Mouse (Mus musculus) C2C12 (cell line): ENCODE results near the gene Fsd1l.

ENCODE experiments used
- CEBPB ChIP-seq: IDR thresholded peaks from one replicate; pipeline ENCODE4 v1.6.1; 2011; ENCODE audit warnings: low read depth, mild to moderate bottlenecking, control low read depth, moderate library complexity
- CTCF ChIP-seq: IDR thresholded peaks from one replicate; pipeline ENCODE4 v1.5.1; 2011; ENCODE audit not compliant: control insufficient read depth, insufficient read depth, insufficient read length
- MAX ChIP-seq: IDR thresholded peaks from one replicate; pipeline ENCODE4 v1.6.1; 2011; ENCODE audit warnings: mild to moderate bottlenecking, control low read depth
- MYOD1 ChIP-seq: IDR thresholded peaks from one replicate; pipeline ENCODE4 v1.6.1; 2011; ENCODE audit warnings: low read depth; ENCODE audit not compliant: control insufficient read depth, insufficient read length
- MYOG ChIP-seq: IDR thresholded peaks from one replicate; pipeline ENCODE4 v1.6.1; 2011; ENCODE audit not compliant: control insufficient read depth, insufficient read length; ENCODE audit errors: extremely low read depth
- USF1 ChIP-seq: IDR thresholded peaks from one replicate; pipeline ENCODE4 v1.6.1; 2011; ENCODE audit warnings: low read depth, mild to moderate bottlenecking, control low read depth, moderate library complexity

- TF ChIP-seq CTCF: no peak
- TF ChIP-seq USF1: no peak
- no peak for TF ChIP-seq CEBPB
- no peak for TF ChIP-seq MAX
- TF ChIP-seq MYOG: no peak
- TF ChIP-seq MYOD1: no peak
Measured at GRCm38 (mm10) chr4:53621490-53621889, 9.8 kb upstream of the Fsd1l start.
